Mouse (Mus musculus): ENCODE measurements around the gene Nfatc2. TPM values are rescaled to one million over a fixed set of nuclear protein-coding genes. Genes with fewer than 3 reads are reported as not detected.
A peak's percentile ranks its signal among the peaks of the same experiment; 100 is the strongest.

Gene Nfatc2
- 2.0 TPM in 2 replicates for polyA plus RNA-seq (2015; fragmentation: Nextera tagmentation; extraction: Ambion mirVana)

DNA sequence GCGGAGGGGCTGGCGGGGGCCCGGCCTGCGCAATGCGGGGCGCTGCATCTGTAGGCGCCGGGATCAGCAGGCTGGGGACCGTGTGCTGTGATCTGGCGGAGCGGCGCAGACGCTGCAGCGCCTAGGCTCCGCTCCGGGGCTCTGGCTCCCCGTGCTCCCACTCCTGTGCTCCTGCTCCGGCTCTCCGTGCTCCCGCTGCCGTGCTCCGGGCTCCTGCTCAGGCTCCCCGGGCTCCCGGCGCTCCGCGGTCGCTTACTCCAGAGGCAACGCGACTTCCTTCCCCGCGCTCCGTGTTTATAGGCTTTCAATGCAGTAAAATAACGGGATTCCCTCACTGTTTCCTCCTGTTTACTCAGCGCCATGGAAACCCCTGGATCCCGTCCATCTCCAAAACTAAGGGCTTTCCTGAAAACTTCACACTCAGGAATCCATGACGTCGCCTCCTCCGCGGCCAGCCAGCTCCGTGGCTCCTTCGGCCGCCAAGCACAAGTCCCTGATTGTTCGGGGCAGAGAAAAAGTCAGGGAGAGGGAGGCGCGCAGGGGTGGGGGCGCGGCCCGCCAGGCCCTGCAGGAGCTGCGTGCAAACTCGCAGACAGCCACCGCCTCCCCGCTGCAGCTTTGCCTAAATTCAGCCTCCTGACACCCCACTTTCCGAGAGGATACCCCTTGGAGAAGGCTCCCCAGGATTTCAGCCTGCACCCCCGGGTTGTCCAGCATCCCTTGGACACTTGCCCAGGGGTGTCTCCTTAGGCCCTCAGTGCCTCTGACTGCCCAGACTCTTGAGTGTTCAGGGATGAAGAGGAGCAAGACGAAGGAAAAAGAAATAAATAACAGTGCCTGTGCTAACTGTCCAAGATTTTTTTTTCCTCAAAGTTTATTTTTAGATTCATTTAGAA is at the start of gene Nfatc2:
Gene Nfatc2, minus strand, starts transcription at position 167 of the 896 bp plus-strand sequence.
- H3K36me3 ChIP-seq (ENCODE audit: insufficient read depth, low read length), result no peaks in the 10 kb centered on the region
- peaks cover 6% of the 10 kb centered on the region; the same call in 1 of the 2 replicates for H3K4me1 ChIP-seq (replicated peaks; ENCODE audit: insufficient read depth, low read length)
- 1% methylated on average over 52 of the region's 56 CpGs for WGBS
- no peak for TF ChIP-seq CTCF (IDR thresholded peaks at IDR 0.05; ENCODE audit: low read depth)
- peak; percentile 45; the same call in 1 of the 2 replicates for ATAC-seq (replicated peaks; ENCODE audit: low FRiP score, low read depth)
- no peak within 1 kb of the TSS for H3K27ac ChIP-seq
- H3K4me2 ChIP-seq (ENCODE audit: low read length), result peak within 1 kb of the TSS; percentile 57
- H3K9ac ChIP-seq (ENCODE audit: low read depth, low read length), result peak within 1 kb of the TSS; percentile 32; the same call in 1 of the 2 replicates
- H3K4me3 ChIP-seq (replicated peaks; ENCODE audit: low read depth, low read length), result peak within 1 kb of the TSS; percentile 32
- DNase-seq (ENCODE audit: low spot score), result peak; percentile 96
- H3K9me3 ChIP-seq (replicated peaks; ENCODE audit: low read length), result no peaks in the 10 kb centered on the region
- peaks cover 6% of the 10 kb centered on the region; the same call in 1 of the 2 replicates for H3K27me3 ChIP-seq (ENCODE audit: insufficient read depth, low read length)

DNA sequence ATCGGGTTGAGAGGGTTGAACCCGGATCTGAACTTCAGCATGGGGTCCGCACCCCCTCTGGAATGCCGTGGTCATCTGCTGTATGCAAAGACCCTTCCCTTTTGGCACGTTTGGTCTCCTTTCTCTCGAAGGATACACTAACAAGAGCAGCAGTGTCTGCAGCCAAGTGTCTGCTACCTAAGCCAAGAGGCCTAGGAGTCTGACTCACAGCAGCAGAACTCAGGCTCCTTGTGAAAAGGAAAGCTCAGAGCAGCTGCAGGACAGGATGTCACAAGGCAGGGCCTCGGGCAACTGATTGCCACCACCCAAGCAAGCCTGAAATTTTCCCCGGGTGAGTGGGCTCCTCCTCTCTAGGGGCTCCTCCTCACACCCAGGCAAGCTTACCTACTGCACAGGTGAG is 46.7 kb upstream of the Nfatc2 start:
- no peak overlapping the region for H3K27ac ChIP-seq
- H3K36me3 ChIP-seq (ENCODE audit: insufficient read depth, low read length), result no peaks in the 10 kb centered on the region
- H3K9me3 ChIP-seq (replicated peaks; ENCODE audit: low read length), result no peaks in the 10 kb centered on the region
- no peak overlapping the region for H3K9ac ChIP-seq (ENCODE audit: low read depth, low read length)
- H3K27me3 ChIP-seq (ENCODE audit: insufficient read depth, low read length), result no peaks in the 10 kb centered on the region
- WGBS, result 78% methylated on average over 8 of the region's 8 CpGs
- no peak for ATAC-seq (replicated peaks; ENCODE audit: low FRiP score, low read depth)
- H3K4me3 ChIP-seq (replicated peaks; ENCODE audit: low read depth, low read length), result no peak overlapping the region
- H3K4me2 ChIP-seq (ENCODE audit: low read length), result no peak overlapping the region
- no peak for TF ChIP-seq CTCF (IDR thresholded peaks at IDR 0.05; ENCODE audit: low read depth)
- DNase-seq (ENCODE audit: low spot score), result no peak
- H3K4me1 ChIP-seq (replicated peaks; ENCODE audit: insufficient read depth, low read length), result no peaks in the 10 kb centered on the region

DNA sequence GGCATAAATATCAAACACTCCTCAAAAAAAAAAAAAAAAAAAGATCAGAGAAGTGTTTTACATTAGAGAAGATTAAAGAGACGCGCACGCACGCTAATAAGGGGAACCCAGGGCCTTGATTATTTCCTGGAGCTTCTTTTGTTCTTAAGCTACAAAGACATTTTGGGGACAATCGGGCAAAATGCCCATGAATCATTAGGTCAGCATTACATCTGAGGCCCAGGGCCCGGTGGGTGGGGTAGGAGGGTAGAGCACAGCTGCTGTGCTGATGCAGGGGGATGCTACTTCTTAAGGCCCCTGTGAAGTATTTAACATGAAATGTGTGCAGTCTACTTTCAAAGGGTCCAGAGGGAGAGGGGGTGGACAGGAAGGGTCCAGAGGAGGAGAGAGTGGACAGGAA is 43.4 kb upstream of the Nfatc2 start:
- no peaks in the 10 kb centered on the region for H3K36me3 ChIP-seq (ENCODE audit: insufficient read depth, low read length)
- no peak overlapping the region for H3K4me3 ChIP-seq (replicated peaks; ENCODE audit: low read depth, low read length)
- TF ChIP-seq CTCF (IDR thresholded peaks at IDR 0.05; ENCODE audit: low read depth), result no peak
- DNase-seq (ENCODE audit: low spot score) (no peak), ATAC-seq (replicated peaks; ENCODE audit: low FRiP score, low read depth) (no peak)
- H3K4me1 ChIP-seq (replicated peaks; ENCODE audit: insufficient read depth, low read length), result no peaks in the 10 kb centered on the region
- H3K27ac ChIP-seq, result no peak overlapping the region
- no peaks in the 10 kb centered on the region for H3K27me3 ChIP-seq (ENCODE audit: insufficient read depth, low read length)
- H3K9me3 ChIP-seq (replicated peaks; ENCODE audit: low read length), result no peaks in the 10 kb centered on the region
- H3K9ac ChIP-seq (ENCODE audit: low read depth, low read length), result no peak overlapping the region
- no peak overlapping the region for H3K4me2 ChIP-seq (ENCODE audit: low read length)
- WGBS, result 77% methylated on average over 6 of the region's 6 CpGs

DNA sequence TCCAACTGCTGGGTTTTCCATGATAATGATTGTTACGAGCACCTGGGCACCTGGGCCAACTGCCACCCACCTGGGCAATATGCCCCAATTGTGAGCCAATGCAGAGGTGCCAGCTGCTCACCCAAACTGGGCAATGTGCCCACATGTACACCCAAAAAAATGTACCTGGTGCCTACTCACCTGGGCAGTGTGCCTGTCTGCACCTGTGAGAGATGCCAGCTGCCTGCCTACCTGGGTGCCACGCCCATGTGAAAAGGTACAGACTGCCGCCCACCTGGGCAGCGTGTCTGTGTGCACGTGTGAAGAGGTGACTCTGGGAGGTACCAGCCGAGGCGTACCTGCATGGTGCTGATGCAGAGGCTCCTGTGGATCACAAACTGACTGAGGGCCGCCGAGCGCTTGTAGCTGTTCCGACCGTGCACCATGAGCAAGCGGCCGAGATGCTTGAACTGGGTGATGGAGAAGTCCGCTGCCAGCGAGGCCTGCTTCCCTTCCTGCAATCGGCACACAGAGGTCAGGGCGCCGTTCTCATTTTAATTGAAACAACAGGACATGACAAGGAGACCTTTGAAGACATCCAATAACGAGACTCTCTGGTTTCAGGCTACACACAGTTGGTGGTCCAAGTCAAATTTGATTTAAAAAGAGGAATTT is 42.2 kb upstream of the Nfatc2 start:
- Histone ChIP-seq H3K27ac (no peak overlapping the region), H3K36me3 (ENCODE audit: insufficient read depth, low read length) (no peaks in the 10 kb centered on the region), H3K9ac (ENCODE audit: low read depth, low read length) (no peak overlapping the region), H3K4me2 (ENCODE audit: low read length) (no peak overlapping the region), H3K4me3 (replicated peaks; ENCODE audit: low read depth, low read length) (no peak overlapping the region), H3K9me3 (replicated peaks; ENCODE audit: low read length) (no peaks in the 10 kb centered on the region), H3K27me3 (ENCODE audit: insufficient read depth, low read length) (no peaks in the 10 kb centered on the region), H3K4me1 (replicated peaks; ENCODE audit: insufficient read depth, low read length) (no peaks in the 10 kb centered on the region)
- TF ChIP-seq CTCF (IDR thresholded peaks at IDR 0.05; ENCODE audit: low read depth), result no peak
- peak; percentile 23 for DNase-seq (ENCODE audit: low spot score)
- 70% methylated on average over 20 of the region's 20 CpGs for WGBS
- ATAC-seq (replicated peaks; ENCODE audit: low FRiP score, low read depth), result no peak

DNA sequence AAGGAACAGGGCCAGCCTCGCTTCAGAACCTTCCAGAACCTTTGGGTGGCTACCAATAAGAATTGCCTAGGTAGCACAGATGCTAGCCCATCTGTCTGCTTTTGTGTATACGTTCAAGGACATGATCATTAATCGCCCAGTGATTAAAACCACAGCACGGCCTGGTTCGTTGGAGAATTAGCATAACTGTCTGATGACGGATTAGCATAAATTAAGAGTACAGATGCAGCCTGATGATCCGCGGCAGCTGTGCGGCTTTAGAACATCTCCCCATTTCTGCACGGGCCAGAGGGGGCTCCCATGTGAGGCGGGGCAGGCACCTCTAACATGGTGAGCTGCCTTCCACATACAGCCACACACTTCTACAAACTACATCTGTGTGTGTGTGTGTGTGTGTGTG is 40.7 kb upstream of the Nfatc2 start:
- Histone ChIP-seq H3K9ac (ENCODE audit: low read depth, low read length) (no peak overlapping the region), H3K4me3 (replicated peaks; ENCODE audit: low read depth, low read length) (no peak overlapping the region), H3K27me3 (ENCODE audit: insufficient read depth, low read length) (no peaks in the 10 kb centered on the region), H3K27ac (no peak overlapping the region), H3K9me3 (replicated peaks; ENCODE audit: low read length) (no peaks in the 10 kb centered on the region), H3K4me1 (replicated peaks; ENCODE audit: insufficient read depth, low read length) (no peaks in the 10 kb centered on the region), H3K4me2 (ENCODE audit: low read length) (no peak overlapping the region), H3K36me3 (ENCODE audit: insufficient read depth, low read length) (no peaks in the 10 kb centered on the region)
- ATAC-seq (replicated peaks; ENCODE audit: low FRiP score, low read depth) (no peak), DNase-seq (ENCODE audit: low spot score) (no peak)
- TF ChIP-seq CTCF (IDR thresholded peaks at IDR 0.05; ENCODE audit: low read depth), result no peak
- WGBS, result 72% methylated on average over 11 of the region's 11 CpGs

DNA sequence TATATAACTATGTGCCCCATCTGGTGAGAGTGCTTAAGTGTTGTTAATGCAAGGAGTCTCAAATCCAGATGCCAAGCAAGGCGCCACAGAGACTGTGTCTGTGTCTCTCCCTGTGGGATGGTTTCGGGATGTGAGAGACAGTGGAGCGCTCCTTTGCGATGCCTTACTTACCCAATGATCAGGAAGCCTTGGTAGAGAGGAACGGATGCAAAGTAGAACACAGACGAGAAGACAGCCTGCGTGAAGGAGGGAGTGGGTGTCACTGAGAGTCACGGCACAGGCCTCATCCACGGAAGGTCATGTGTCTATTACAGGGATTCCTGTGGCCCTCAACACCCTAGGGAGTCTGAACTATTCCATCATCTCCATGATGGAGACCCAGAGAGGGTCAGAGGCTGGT is 39.0 kb upstream of the Nfatc2 start:
- Histone ChIP-seq H3K27ac (no peak overlapping the region), H3K4me2 (ENCODE audit: low read length) (no peak overlapping the region), H3K4me1 (replicated peaks; ENCODE audit: insufficient read depth, low read length) (no peaks in the 10 kb centered on the region), H3K27me3 (ENCODE audit: insufficient read depth, low read length) (no peaks in the 10 kb centered on the region), H3K4me3 (replicated peaks; ENCODE audit: low read depth, low read length) (no peak overlapping the region), H3K9ac (ENCODE audit: low read depth, low read length) (no peak overlapping the region), H3K36me3 (ENCODE audit: insufficient read depth, low read length) (no peaks in the 10 kb centered on the region), H3K9me3 (replicated peaks; ENCODE audit: low read length) (no peaks in the 10 kb centered on the region)
- no peak for ATAC-seq (replicated peaks; ENCODE audit: low FRiP score, low read depth)
- 93% methylated on average over 9 of the region's 9 CpGs for WGBS
- TF ChIP-seq CTCF (IDR thresholded peaks at IDR 0.05; ENCODE audit: low read depth), result no peak
- no peak for DNase-seq (ENCODE audit: low spot score)

All from kidney, postnatal 0 days (tissue).